12 mouse cellular contexts compared by ENCODE assay signal in genomic region chr4:125556405-125557308, GRCm38 (mm10).
DNase-seq lines count a peak whose midpoint lies in the region; ATAC-seq and TF ChIP-seq lines count a peak whose summit lies in the region.
"Had no signal": no experiment of that assay in that cellular context is flagged by ENCODE, and none has a peak within 500 bp of the region (broad histone marks: within the 10 kb centered on the region; RNA-seq: fewer than 3 reads in every experiment).

No protein-coding gene starts in this region.

- H3K4me2 ChIP-seq in kidney, embryonic 14.5 days (replicated peaks; ENCODE audit: low read depth, low read length): no peak overlapping the region
- H3K4me2 ChIP-seq: limb, embryonic 15.5 days; lung, embryonic 15.5 days had no signal

- peak; percentile 47 for ATAC-seq in kidney, embryonic 14.5 days (ENCODE audit: low FRiP score, low TSS enrichment)
- ATAC-seq: Patski had no signal

- H3K36me3 ChIP-seq in kidney, embryonic 14.5 days (ENCODE audit: control insufficient read depth, insufficient read depth, low read length): no peaks in the 10 kb centered on the region
- no peaks in the 10 kb centered on the region for H3K36me3 ChIP-seq in embryonic facial prominence, embryonic 10.5 days (replicated peaks)
- H3K36me3 ChIP-seq: limb, embryonic 15.5 days; lung, embryonic 15.5 days; midbrain, embryonic 10.5 days had no signal

- H3K9ac ChIP-seq in kidney, embryonic 14.5 days (ENCODE audit: low read depth, low read length): no peak overlapping the region
- H3K9ac ChIP-seq: limb, embryonic 15.5 days; lung, embryonic 15.5 days had no signal

- 26% methylated on average over 14 of the region's 14 CpGs for WGBS in kidney, embryonic 14.5 days
- 81% methylated on average over 14 of the region's 14 CpGs for WGBS in embryonic facial prominence, embryonic 10.5 days

- H3K27me3 ChIP-seq in kidney, embryonic 14.5 days (ENCODE audit: control insufficient read depth, insufficient read depth, low read length): peaks cover 12% of the 10 kb centered on the region
- no peaks in the 10 kb centered on the region for H3K27me3 ChIP-seq in embryonic facial prominence, embryonic 10.5 days (replicated peaks; ENCODE audit: low read depth, poor library complexity, severe bottlenecking)
- H3K27me3 ChIP-seq: lung, embryonic 15.5 days had no signal

- DNase-seq in gastrocnemius, adult 2 months: peak; percentile 58
- no peak for DNase-seq in gastrocnemius, adult 18-20 months (ENCODE audit: low spot score)
- DNase-seq in kidney, adult 11 months: no peak
- peak; percentile 76 for DNase-seq in brain, adult 2 months (ENCODE audit: low read depth, low spot score)
- DNase-seq in forelimb bud, embryonic 11.5 days (ENCODE audit: low read depth, low spot score): peak; percentile 53
- no peak for DNase-seq in urinary bladder, adult 2 months (ENCODE audit: low spot score)
- DNase-seq in embryonic facial prominence, embryonic 10.5 days (ENCODE audit: low spot score): no peak

- intact Hi-C loops in gastrocnemius, adult 2 months (cut with DNase I): no loop called here

- no peak overlapping the region for H3K27ac ChIP-seq in gastrocnemius, adult 2 months
- H3K27ac ChIP-seq in kidney, embryonic 14.5 days (ENCODE audit: low read depth, low read length): no peak overlapping the region
- H3K27ac ChIP-seq in embryonic facial prominence, embryonic 10.5 days (replicated peaks): no peak overlapping the region
- H3K27ac ChIP-seq: limb, embryonic 15.5 days; lung, embryonic 15.5 days; midbrain, embryonic 10.5 days had no signal

- no peak for TF ChIP-seq CTCF in gastrocnemius, adult 2 months (IDR thresholded peaks at IDR 0.05)

- H3K4me1 ChIP-seq in kidney, embryonic 14.5 days (ENCODE audit: control insufficient read depth, insufficient read depth, low read length): peaks cover 3% of the 10 kb centered on the region; the same call in 1 of the 2 replicates
- H3K4me1 ChIP-seq in embryonic facial prominence, embryonic 10.5 days: peaks cover 14% of the 10 kb centered on the region; the same call in 1 of the 2 replicates
- H3K4me1 ChIP-seq: limb, embryonic 15.5 days; lung, embryonic 15.5 days had no signal

- no peaks in the 10 kb centered on the region for H3K9me3 ChIP-seq in kidney, embryonic 14.5 days (ENCODE audit: control insufficient read depth, low read length)
- 0 out of 2 replicates have a peak, but pooled peaks cover 3% of the 10 kb centered on the region for H3K9me3 ChIP-seq in embryonic facial prominence, embryonic 10.5 days
- H3K9me3 ChIP-seq: limb, embryonic 15.5 days; lung, embryonic 15.5 days; midbrain, embryonic 10.5 days had no signal

- H3K4me3 ChIP-seq in gastrocnemius, adult 2 months: no peak overlapping the region
- H3K4me3 ChIP-seq in kidney, embryonic 14.5 days (ENCODE audit: low read length): no peak overlapping the region
- H3K4me3 ChIP-seq in embryonic facial prominence, embryonic 10.5 days: no peak overlapping the region
- H3K4me3 ChIP-seq: limb, embryonic 15.5 days; lung, embryonic 15.5 days; midbrain, embryonic 10.5 days had no signal

Comparison
In these comparisons a context has a peak if more than half of its experiments do, and no peak if none do; other contexts are left out.
1. DNase-seq: peak in gastrocnemius, adult 2 months (single experiment), brain, adult 2 months (single experiment) and forelimb bud, embryonic 11.5 days (single experiment); none in gastrocnemius, adult 18-20 months (single experiment), kidney, adult 11 months (single experiment), urinary bladder, adult 2 months (single experiment) and embryonic facial prominence, embryonic 10.5 days (single experiment).